Mouse (Mus musculus) layer of hippocampus, postnatal 36 days (tissue): Measurements from ENCODE around the gene Tmbim1. TPM values are rescaled to one million over a fixed set of nuclear protein-coding genes. Genes with fewer than 3 reads are reported as not detected.
"Not testable (repeated sequence)": the region's sequence is repeated elsewhere in the genome, so short reads cannot be mapped to it uniquely, and the experiment has no call there.

ENCODE experiments used
- DNase-seq, 2 experiments: peaks; one replicate each; pipeline ENCODE4 v3.0.0; 2022
- total RNA-seq, 2 experiments: library from RNA; stranded (reverse); gene quantifications; 2 replicates each; pipeline ENCODE4 v1.2.3; 2021

Gene Tmbim1
- 10 to 100 TPM; 25.1 to 25.4 TPM for total RNA-seq

GRCm38 (mm10) chr1:74305522-74305921 is at the start of gene Tmbim1:
Gene Tmbim1, minus strand, starts transcription at chr1:74305622.
- no peak for DNase-seq

- DNase-seq, result no peak
These were observed 48.2 kb upstream of the Tmbim1 start for GRCm38 (mm10) chr1:74353453-74354229.

- DNase-seq, result no peak
These were observed 47.2 kb upstream of the Tmbim1 start for GRCm38 (mm10) chr1:74352532-74353096.

- no peak for DNase-seq
These were observed 45.9 kb upstream of the Tmbim1 start for GRCm38 (mm10) chr1:74351185-74351769.

GRCm38 (mm10) chr1:74344163-74344916 is 38.9 kb upstream of the Tmbim1 start:
- no peak for DNase-seq

- DNase-seq, result no peak
These were observed 37.7 kb upstream of the Tmbim1 start for GRCm38 (mm10) chr1:74343161-74343560.

- DNase-seq, result no peak
These were observed 36.9 kb upstream of the Tmbim1 start for GRCm38 (mm10) chr1:74342308-74342707.

- peak in 1 of 2 experiments; percentile 16 for DNase-seq
These were observed 36.5 kb upstream of the Tmbim1 start for GRCm38 (mm10) chr1:74341898-74342297.

GRCm38 (mm10) chr1:74340992-74341391 is 35.6 kb upstream of the Tmbim1 start:
- DNase-seq, result not testable (repeated sequence)

- peak; percentile 42 to 63 for DNase-seq
These were observed 34.9 kb upstream of the Tmbim1 start for GRCm38 (mm10) chr1:74340361-74340764.

- DNase-seq, result no peak
These were observed 34.5 kb upstream of the Tmbim1 start for GRCm38 (mm10) chr1:74339917-74340316.

- no peak for DNase-seq
These were observed 33.2 kb upstream of the Tmbim1 start for GRCm38 (mm10) chr1:74338626-74339025.

GRCm38 (mm10) chr1:74338013-74338412 is 32.6 kb upstream of the Tmbim1 start:
- no peak for DNase-seq

- DNase-seq, result no peak
These were observed 31.9 kb upstream of the Tmbim1 start for GRCm38 (mm10) chr1:74337241-74337771.

- DNase-seq, result no peak
These were observed 30.2 kb upstream of the Tmbim1 start for GRCm38 (mm10) chr1:74335436-74336170.

- DNase-seq, result no peak
These were observed 29.6 kb upstream of the Tmbim1 start for GRCm38 (mm10) chr1:74335033-74335432.

GRCm38 (mm10) chr1:74334607-74335006 is 29.2 kb upstream of the Tmbim1 start:
- no peak for DNase-seq

GRCm38 (mm10) chr1:74332930-74333329 is 27.5 kb upstream of the Tmbim1 start:
- DNase-seq, result no peak

GRCm38 (mm10) chr1:74332241-74332763 is 26.9 kb upstream of the Tmbim1 start:
- peak; percentile 96 to 97 for DNase-seq

GRCm38 (mm10) chr1:74331046-74331681 is 25.7 kb upstream of the Tmbim1 start:
- DNase-seq, result no peak

- no peak for DNase-seq
These were observed 24.5 kb upstream of the Tmbim1 start for GRCm38 (mm10) chr1:74329899-74330431.
